Mouse (Mus musculus): ENCODE results near the gene Gm20388.

DNA sequence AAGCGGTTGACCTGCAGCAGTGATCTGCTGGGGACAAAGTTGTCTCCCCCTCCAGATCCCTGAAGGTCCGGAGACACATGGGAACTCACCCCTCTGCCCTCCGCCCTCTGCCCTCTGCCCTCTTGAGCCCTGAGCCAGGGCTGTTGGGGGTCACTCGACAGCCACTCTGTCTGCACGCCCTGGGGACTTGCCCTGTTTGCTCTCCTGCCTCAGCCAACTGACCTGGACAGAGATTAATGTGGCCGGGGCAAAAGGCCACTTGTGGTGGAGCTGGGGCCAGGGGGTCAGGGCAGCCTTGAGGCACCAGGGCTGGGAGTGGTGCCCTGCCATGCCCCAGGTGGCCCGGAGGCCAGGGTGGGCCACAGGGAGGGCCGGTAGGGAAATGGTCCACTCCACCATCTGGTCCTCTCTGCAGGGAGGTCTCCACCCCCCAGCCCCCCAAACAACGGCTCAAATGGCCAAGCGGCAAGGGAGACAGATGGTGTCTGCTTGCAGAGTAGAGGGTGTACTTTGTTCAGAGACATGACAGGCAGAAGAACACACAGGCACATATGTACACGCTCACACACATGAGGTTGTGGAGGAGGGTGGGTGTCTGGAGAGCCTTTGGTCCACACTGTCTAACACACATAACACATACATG is 498.9 kb downstream of the Gm20388 start:
- TF ChIP-seq CTCF (IDR thresholded peaks at IDR 0.05; ENCODE audit: low read depth): no peak
- no peak for TF ChIP-seq EP300 (optimal IDR thresholded peaks at IDR 0.05)
